Mouse (Mus musculus) spleen, adult 2 months (tissue): ENCODE measurements around the gene Cmtm3. TPM values are rescaled to one million over a fixed set of nuclear protein-coding genes. Genes with fewer than 3 reads are reported as not detected.
"Not testable (repeated sequence)": the region's sequence is repeated elsewhere in the genome, so short reads cannot be mapped to it uniquely, and the experiment has no call there.

Experiments used
- DNase-seq, 2 experiments: peaks; one replicate each; pipeline versions ENCODE4 v3.0.0 to v3.0.0-alpha.2; 2012 to 2021; ENCODE audit warnings: low spot score in 2 of 2, low read depth in 1 of 2
- H3K27ac ChIP-seq: fragments of 200-500 bp; 2 replicates; pipeline ENCODE4 v1.5.1; 2012; ENCODE audit warnings: low read length, inconsistent platforms; ENCODE audit not compliant: insufficient read depth
- H3K27me3 ChIP-seq: fragments of 200-500 bp; 2 replicates; pipeline ENCODE4 v1.6.1; 2012; ENCODE audit warnings: mild to moderate bottlenecking, moderate library complexity, low read length, inconsistent platforms; ENCODE audit not compliant: control insufficient read depth, insufficient read depth
- H3K36me3 ChIP-seq: fragments of 200-500 bp; 2 replicates; pipeline ENCODE4 v1.6.1; 2012; ENCODE audit warnings: mild to moderate bottlenecking, low read length, inconsistent platforms; ENCODE audit not compliant: control insufficient read depth, insufficient read depth
- H3K4me1 ChIP-seq: fragments of 200-500 bp; 2 replicates; pipeline ENCODE4 v1.6.1; 2011; ENCODE audit warnings: inconsistent platforms; ENCODE audit not compliant: control insufficient read depth, insufficient read depth, insufficient read length
- H3K4me3 ChIP-seq: fragments of 200-500 bp; 2 replicates; pipeline ENCODE4 v1.5.1; 2011; ENCODE audit warnings: mild to moderate bottlenecking, inconsistent platforms; ENCODE audit not compliant: insufficient read depth, insufficient read length; ENCODE audit errors: extremely low read depth
- CTCF ChIP-seq: fragments of 200-500 bp; IDR thresholded peaks from 2 replicates; pipeline ENCODE4 v1.5.1; 2011; ENCODE audit warnings: mild to moderate bottlenecking, inconsistent platforms; ENCODE audit not compliant: insufficient read depth, insufficient read length, insufficient replicate concordance; ENCODE audit errors: extremely low read depth
- POLR2A ChIP-seq: fragments of 200-500 bp; IDR thresholded peaks from 2 replicates; pipeline ENCODE4 v1.6.1; 2011; ENCODE audit warnings: low read depth, low read length, inconsistent platforms
- whole genome bisulfite sequencing: fragments of 180-500 bp; shearing (Covaris S2); methylation state at CpG from one replicate; pipeline ENCODE4 v1.1.7; 2018; 5-methylcytosine and 5-hydroxymethylcytosine counted together
- polyA plus RNA-seq: library from polyadenylated mRNA; depleted of rRNA; stranded (reverse); fragments of >200 nt; gene quantifications from 2 replicates; pipeline ENCODE4 v1.2.3, GENCODE M21; 2012

Cmtm3 gene
- polyA plus RNA-seq, 1 experiment = 96.3 TPM

GRCm38 (mm10) chr8:104313311-104313710, 25.9 kb upstream of the Cmtm3 start:
- no peak for DNase-seq
- H3K27me3 ChIP-seq = no peaks in the 10 kb centered on the region
- WGBS = 65% methylated on average over 4 of the region's 4 CpGs
- H3K4me1 ChIP-seq = no peaks in the 10 kb centered on the region
- no peak overlapping the region for H3K27ac ChIP-seq
- TF ChIP-seq POLR2A = no peak
- TF ChIP-seq CTCF = no peak
- no peaks in the 10 kb centered on the region for H3K36me3 ChIP-seq
- H3K4me3 ChIP-seq = no peak overlapping the region

GRCm38 (mm10) chr8:104321267-104321666, 17.9 kb upstream of the Cmtm3 start, which contains the start of gene Gm11020:
Gene Gm11020 (plus strand): TSS chr8:104321567.
- H3K4me3 ChIP-seq, DNase-seq, H3K36me3 ChIP-seq, H3K27me3 ChIP-seq, H3K27ac ChIP-seq, H3K4me1 ChIP-seq: not testable (repeated sequence)
- 88% methylated on average over 11 of the region's 11 CpGs for WGBS

- not testable (repeated sequence) for DNase-seq
- WGBS = 92% methylated on average over 12 of the region's 12 CpGs
Measured at GRCm38 (mm10) chr8:104321930-104322329, 17.3 kb upstream of the Cmtm3 start, which contains the start of gene Cmtm2b. Gene Cmtm2b (plus strand): TSS chr8:104322230.

GRCm38 (mm10) chr8:104332665-104333631, 6.3 kb upstream of the Cmtm3 start:
- H3K4me1 ChIP-seq = no peaks in the 10 kb centered on the region

More at GRCm38 (mm10) chr8:104321930-104322329, 17.3 kb upstream of the Cmtm3 start, which contains the start of gene Cmtm2b:
- H3K4me3 ChIP-seq, H3K27me3 ChIP-seq, H3K27ac ChIP-seq, H3K4me1 ChIP-seq, H3K36me3 ChIP-seq: not testable (repeated sequence)

GRCm38 (mm10) chr8:104333786-104334185, 5.4 kb upstream of the Cmtm3 start:
- H3K27ac ChIP-seq = no peak overlapping the region
- H3K4me1 ChIP-seq = no peaks in the 10 kb centered on the region
- H3K27me3 ChIP-seq = no peaks in the 10 kb centered on the region
- no peaks in the 10 kb centered on the region for H3K36me3 ChIP-seq
- TF ChIP-seq POLR2A = no peak
- TF ChIP-seq CTCF = no peak
- no peak overlapping the region for H3K4me3 ChIP-seq
- WGBS = 22% methylated on average over 5 of the region's 5 CpGs
- no peak for DNase-seq

More at GRCm38 (mm10) chr8:104332665-104333631, 6.3 kb upstream of the Cmtm3 start:
- H3K27me3 ChIP-seq = no peaks in the 10 kb centered on the region
- H3K4me3 ChIP-seq = no peak overlapping the region
- no peaks in the 10 kb centered on the region for H3K36me3 ChIP-seq
- no peak overlapping the region for H3K27ac ChIP-seq
- no peak for DNase-seq
- WGBS = 68% methylated on average over 5 of the region's 5 CpGs
- TF ChIP-seq POLR2A = no peak
- TF ChIP-seq CTCF = no peak

GRCm38 (mm10) chr8:104334196-104334595, 5.0 kb upstream of the Cmtm3 start:
- Histone ChIP-seq H3K4me3 (no peak overlapping the region), H3K27me3 (no peaks in the 10 kb centered on the region), H3K27ac (no peak overlapping the region), H3K36me3 (no peaks in the 10 kb centered on the region), H3K4me1 (no peaks in the 10 kb centered on the region)
- WGBS = 84% methylated on average over 1 of the region's 1 CpGs
- TF ChIP-seq CTCF = no peak
- TF ChIP-seq POLR2A = no peak
- DNase-seq = no peak

GRCm38 (mm10) chr8:104336806-104337205, 2.4 kb upstream of the Cmtm3 start:
- Histone ChIP-seq H3K27ac (no peak overlapping the region), H3K27me3 (no peaks in the 10 kb centered on the region), H3K36me3 (no peaks in the 10 kb centered on the region), H3K4me1 (no peaks in the 10 kb centered on the region), H3K4me3 (no peak overlapping the region)
- no peak for DNase-seq
- WGBS = 88% methylated on average over 1 of the region's 1 CpGs
- TF ChIP-seq CTCF (no peak), POLR2A (no peak)
